Mouse (Mus musculus): ENCODE results near the gene Ppt1.
"Not testable (repeated sequence)": the region's sequence is repeated elsewhere in the genome, so short reads cannot be mapped to it uniquely, and the experiment has no call there.

Gene Ppt1

GRCm38 (mm10) chr4:122835530-122836402 is at the start of gene Ppt1:
Gene Ppt1 (plus strand): TSS chr4:122836242.
- in situ Hi-C loops (cut with MboI; ENCODE audit: low sequenced_read_pairs), result no loop called here

DNA sequence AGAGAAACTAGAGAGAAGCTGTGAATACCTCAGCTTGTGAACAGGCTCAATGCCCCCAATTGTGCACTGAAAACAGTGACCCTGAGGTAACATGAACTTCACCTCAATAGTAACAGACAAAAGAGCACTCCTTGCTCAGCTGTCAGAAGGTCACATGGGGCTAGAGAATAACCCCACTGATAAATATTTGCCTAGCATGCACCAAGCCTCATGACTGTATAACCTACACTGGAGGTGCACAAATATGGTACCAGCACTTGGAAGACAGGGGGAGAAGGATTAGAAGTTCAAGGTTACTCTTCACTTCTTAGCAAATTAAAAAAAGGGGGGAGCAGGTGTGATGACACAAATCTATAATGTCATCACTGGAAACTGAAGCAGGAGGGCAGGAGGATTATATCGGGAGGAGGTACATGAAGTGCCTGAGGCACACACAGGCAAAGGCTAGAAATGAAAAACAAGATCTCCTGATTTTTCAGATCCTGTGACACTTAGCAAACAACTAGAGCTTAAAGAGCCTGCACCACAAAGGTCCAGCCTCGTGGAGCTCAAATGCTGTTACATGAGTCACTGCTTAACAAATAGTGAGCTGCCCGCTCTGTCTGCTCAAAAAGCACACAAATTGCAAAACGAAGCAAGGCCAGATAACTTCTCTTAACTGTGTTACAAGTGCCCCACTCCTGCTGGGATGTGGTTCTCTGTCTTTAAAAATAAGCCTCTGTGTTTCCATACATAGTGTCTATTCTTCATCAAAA is 46.5 kb upstream of the Ppt1 start:
- in situ Hi-C loops (cut with MboI; ENCODE audit: low sequenced_read_pairs), result no loop called here

GRCm38 (mm10) chr4:122808108-122808507 is 27.9 kb upstream of the Ppt1 start:
- in situ Hi-C loops (cut with MboI; ENCODE audit: low sequenced_read_pairs), result no loop called here

DNA sequence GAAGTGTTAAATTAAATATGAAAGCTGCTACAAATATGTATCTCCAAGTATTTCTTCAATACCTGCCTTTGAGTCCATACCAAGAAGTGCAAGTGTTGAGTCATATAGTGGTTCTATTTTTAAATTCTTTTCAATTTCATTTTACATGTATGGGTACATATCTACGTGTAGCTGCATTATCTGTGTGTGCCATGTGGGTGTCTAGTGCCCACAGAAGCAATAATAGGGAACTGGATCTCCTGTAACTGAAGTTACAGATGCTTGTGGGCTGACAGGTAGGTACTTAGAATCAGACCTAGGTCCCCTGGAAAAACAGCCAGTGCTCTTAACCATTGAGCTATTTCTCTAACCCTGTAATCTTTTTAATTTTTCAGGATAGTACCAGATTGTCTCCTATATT is 24.9 kb upstream of the Ppt1 start:
- in situ Hi-C loops (cut with MboI; ENCODE audit: low sequenced_read_pairs), result no loop called here

GRCm38 (mm10) chr4:122811824-122812223 is 24.2 kb upstream of the Ppt1 start:
- in situ Hi-C loops (cut with MboI; ENCODE audit: low sequenced_read_pairs), result no loop called here

DNA sequence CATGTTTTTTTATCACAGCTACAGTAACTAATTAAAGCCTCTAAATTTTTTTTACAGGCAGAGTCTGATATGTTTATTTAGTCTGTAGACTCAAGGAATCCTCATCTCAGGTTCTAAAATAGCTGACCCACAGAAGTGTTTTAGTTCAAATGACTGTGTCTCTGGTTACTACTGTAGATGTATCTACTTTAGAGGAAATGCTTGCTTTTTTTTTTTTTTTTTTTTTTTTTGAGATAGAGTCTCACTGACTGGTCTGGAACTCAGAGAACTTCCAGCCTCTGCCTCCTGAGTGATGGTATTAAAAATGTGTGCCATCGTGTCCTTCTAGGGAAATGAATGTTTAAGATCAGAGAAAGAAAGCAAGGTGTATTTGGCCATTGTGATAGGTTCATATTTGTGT is 19.8 kb upstream of the Ppt1 start:
- in situ Hi-C loops (cut with MboI; ENCODE audit: low sequenced_read_pairs), result no loop called here

- in situ Hi-C loops (cut with MboI; ENCODE audit: low sequenced_read_pairs), result not testable (repeated sequence)
These were observed 15.1 kb upstream of the Ppt1 start for GRCm38 (mm10) chr4:122820941-122821340.

DNA sequence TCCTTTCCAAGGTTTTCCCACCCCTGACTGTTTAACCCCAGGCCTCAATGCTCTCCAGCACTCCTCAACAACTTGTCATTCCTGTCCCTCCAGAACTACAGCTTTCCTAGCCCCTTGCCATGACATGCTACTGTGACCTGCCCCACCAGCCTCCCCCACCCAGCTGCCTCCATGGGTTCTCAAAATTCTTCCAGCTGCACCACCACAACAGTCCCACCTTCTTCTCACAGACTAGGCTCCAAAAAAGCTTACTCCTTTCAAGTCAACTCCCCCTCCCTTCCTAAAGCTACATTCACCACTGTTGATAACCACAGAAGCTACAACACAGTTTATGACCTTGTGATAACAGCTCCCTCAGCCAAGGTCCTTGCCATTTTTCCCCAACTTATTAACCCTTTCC is 8.4 kb upstream of the Ppt1 start:
- in situ Hi-C loops (cut with MboI; ENCODE audit: low sequenced_read_pairs), result no loop called here

DNA sequence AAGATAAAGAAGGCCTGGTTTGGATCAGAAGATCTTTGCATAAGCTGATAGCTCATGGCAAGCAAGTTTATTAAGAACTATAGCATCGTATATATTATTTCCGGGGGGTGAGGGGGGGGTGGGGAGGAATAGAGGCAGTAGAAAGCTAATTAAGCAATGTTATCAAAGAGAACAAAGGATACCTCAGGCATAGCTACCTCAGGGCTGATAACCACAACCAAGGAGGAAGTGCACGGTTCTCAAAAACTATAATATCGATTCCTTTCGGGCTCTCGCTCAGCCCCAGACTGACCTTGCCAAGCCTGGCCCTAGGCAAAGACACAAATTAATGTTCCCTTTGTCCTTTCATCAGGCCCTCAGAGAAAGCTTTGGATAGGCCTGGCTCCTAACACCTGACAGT is 6.7 kb upstream of the Ppt1 start:
- in situ Hi-C loops (cut with MboI; ENCODE audit: low sequenced_read_pairs), result no loop called here

- in situ Hi-C loops (cut with MboI; ENCODE audit: low sequenced_read_pairs), result no loop called here
These were observed 4.2 kb upstream of the Ppt1 start for GRCm38 (mm10) chr4:122831888-122832287.

GRCm38 (mm10) chr4:122836403-122836775 is 347 bp downstream of the Ppt1 start:
- in situ Hi-C loops (cut with MboI; ENCODE audit: low sequenced_read_pairs), result no loop called here

DNA sequence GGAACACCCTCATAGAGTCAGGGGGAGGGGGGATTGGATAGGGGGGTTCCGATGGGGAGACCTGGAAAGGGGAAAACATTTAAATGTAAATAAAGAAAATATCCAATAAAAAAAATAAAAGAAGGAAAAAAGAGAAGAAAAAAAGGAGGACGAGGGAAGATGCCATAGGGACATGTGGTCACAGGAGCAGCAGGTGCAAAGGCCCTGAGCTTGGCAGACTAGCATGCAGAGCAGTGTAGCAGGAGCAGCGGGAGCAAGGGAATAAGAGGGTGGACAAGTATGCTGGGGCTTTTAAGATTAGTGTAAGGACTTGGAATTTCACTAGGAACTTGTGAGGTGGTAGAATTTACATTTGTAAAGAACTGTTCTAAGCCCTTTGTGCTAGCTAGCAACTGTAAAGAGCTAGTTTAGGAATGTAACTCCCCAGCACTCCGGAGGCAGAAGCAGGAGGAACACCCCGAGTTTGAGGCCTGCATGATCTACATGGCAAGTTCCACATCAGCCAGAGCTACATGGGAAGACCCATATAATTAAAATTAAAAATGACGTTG is 1.2 kb downstream of the Ppt1 start:
- in situ Hi-C loops (cut with MboI; ENCODE audit: low sequenced_read_pairs), result no loop called here

- in situ Hi-C loops (cut with MboI; ENCODE audit: low sequenced_read_pairs), result no loop called here
These were observed 2.0 kb downstream of the Ppt1 start for GRCm38 (mm10) chr4:122837994-122838393.

DNA sequence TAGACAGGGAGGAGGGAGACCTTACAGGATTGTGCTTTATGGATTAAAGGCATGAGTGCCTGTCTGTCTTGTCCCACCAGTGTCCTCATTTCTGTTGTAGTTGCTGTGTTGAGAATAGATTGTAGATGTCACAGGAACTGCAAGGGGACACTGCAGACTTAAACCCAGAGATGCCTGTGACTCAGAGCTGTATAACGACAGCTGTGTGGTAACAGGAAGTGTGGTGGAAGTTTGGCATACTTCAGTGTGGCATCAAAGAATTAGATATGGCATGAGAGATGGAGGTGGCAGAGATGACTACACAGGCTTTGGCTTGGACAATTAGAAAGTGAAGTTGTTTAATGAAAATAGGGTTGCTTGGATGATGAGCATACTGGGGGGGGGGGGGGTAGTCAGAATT is 2.4 kb downstream of the Ppt1 start:
- in situ Hi-C loops (cut with MboI; ENCODE audit: low sequenced_read_pairs), result no loop called here

DNA sequence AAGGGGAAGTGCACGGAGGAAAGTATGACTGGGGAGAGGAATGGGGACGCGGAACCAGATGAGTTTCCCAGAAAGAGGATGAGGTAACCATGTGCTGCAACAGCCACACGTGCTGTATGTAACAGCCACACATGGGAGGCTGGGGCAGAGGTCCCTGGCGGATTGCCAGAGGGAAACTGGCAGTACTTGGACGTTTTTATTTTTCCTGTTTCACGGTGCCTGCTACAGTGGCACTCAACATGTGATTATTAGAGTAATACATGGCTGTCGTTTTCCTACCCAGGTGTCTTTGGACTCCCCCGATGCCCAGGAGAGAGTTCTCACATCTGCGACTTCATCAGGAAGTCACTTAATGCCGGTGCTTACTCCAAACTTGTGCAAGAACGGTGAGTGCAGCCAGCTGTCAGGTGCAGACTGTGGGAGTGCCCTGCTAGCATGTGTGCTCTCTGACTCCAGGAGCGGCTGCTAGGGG is 12.1 kb downstream of the Ppt1 start:
- in situ Hi-C loops (cut with MboI; ENCODE audit: low sequenced_read_pairs), result no loop called here

- in situ Hi-C loops (cut with MboI; ENCODE audit: low sequenced_read_pairs), result no loop called here
These were observed 15.5 kb downstream of the Ppt1 start for GRCm38 (mm10) chr4:122851535-122851934.

GRCm38 (mm10) chr4:122853691-122854090 is 17.6 kb downstream of the Ppt1 start:
- in situ Hi-C loops (cut with MboI; ENCODE audit: low sequenced_read_pairs), result no loop called here

- in situ Hi-C loops (cut with MboI; ENCODE audit: low sequenced_read_pairs), result no loop called here
These were observed 18.7 kb downstream of the Ppt1 start for GRCm38 (mm10) chr4:122854770-122855169.

DNA sequence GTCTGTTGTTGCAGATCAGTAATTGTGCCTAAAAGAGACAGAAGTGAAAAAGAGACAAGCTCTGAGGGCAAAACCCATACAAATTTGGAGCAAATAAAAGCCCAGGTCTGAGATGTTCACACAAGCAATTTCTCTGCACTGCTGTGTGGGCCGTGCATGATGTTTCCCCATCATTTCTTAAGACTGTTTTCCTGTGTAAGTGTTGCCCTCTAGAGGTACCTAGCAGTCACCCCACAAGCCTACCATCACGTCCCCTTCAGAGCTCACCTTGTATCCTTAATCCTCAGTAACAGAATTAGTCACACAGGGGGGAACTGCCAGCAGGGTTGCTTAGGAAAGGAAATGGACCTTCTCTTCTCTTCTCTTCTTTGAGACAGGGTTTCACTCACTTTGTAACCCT is 21.9 kb downstream of the Ppt1 start:
- in situ Hi-C loops (cut with MboI; ENCODE audit: low sequenced_read_pairs), result no loop called here

DNA sequence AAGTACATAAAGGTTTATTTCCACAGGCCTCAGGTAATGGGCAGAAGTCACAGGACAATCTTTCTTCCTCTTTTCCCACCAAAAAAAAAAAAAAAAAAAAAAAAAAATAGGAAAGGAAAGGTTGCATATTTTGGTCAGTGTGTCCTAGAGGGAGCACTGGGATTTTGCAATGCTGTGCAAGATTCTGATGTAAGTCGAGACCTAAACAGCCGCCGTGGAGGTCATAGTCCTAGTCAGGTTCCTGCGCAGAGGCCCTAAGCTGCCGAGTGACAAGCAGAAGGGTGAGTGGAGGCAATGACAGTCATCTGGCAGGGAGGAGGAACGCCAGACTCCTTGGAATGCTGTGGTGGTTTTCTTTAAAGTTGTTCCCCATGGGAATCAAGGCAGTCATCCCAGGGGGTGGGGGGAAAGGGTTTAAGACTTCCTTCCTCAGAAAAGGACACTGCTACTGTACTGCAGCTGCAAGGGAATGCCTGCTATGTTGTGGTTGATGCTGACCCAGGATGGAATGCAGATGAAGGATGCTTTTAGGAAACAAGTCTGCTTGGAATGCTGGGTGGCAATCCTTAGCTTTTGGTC is 23.1 kb downstream of the Ppt1 start:
- in situ Hi-C loops (cut with MboI; ENCODE audit: low sequenced_read_pairs), result no loop called here

DNA sequence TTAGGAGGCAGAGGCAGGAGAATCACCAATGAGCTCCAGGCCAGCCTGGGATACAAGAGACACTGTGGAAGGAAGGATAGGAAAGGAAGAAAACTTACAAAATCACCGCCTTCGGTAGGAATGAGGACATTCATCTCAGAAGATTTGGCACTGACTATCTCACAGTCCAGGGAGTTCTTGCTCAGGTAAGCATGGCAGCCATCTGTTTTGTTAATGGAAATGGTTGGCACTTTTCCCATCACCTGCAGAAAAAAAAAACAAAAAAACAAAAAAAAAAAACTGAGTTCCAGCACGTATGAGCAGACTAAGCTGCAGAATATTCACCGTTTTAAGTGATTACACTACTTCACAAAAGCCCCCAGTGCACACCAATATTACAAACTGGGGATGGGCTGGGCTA is 25.8 kb downstream of the Ppt1 start:
- in situ Hi-C loops (cut with MboI; ENCODE audit: low sequenced_read_pairs), result no loop called here
